Mouse (Mus musculus): ENCODE results near the gene Chrnb2.

GRCm38 (mm10) chr3:89808638-89809037 lies 44.2 kb upstream of the Chrnb2 start:
- TF ChIP-seq CTCF (IDR thresholded peaks at IDR 0.05; ENCODE audit: low read depth): no peak
- TF ChIP-seq EP300 (IDR thresholded peaks at IDR 0.05; ENCODE audit: low read depth): no peak
